Comparison of ENCODE assay signal across 21 mouse cellular contexts in the genomic region with DNA sequence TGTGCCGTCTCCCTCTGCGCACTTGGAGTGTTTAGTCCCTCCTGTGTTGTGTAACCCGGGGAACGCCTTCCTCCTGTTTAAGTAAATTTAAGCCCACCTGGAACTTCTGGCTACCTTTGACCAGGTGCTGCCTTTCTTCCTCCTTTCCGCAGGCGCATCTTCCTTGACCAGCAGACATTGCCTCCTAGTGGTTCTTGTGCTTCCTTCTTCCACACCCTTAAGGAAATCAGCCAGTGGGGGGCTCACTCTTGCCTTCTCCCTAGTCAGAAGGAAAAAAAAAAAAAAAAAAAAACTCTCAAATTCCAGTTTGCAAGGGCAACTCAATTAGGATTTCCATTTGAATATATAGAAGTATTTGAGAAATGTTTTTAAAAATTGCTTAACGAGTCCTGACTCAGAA. TPM values are rescaled to one million over a fixed set of nuclear protein-coding genes. Genes with fewer than 3 reads are reported as not detected.
A peak's percentile ranks its signal among the peaks of the same experiment; 100 is the strongest.
DNase-seq lines count a peak whose midpoint lies in the region; ATAC-seq and TF ChIP-seq lines count a peak whose summit lies in the region.
"Had no signal": no experiment of that assay in that cellular context is flagged by ENCODE, and none has a peak within 500 bp of the region (broad histone marks: within the 10 kb centered on the region; RNA-seq: fewer than 3 reads in every experiment).

No protein-coding gene starts in this region.

- no peaks in the 10 kb centered on the region for H3K27me3 ChIP-seq in heart, adult 2 months (ENCODE audit: control insufficient read depth, insufficient read depth, low read length)
- no peaks in the 10 kb centered on the region for H3K27me3 ChIP-seq in lung, embryonic 14.5 days (ENCODE audit: insufficient read depth, low read length)
- H3K27me3 ChIP-seq: forebrain, embryonic 15.5 days; lung, embryonic 15.5 days had no signal

- H3K9ac ChIP-seq in heart, adult 2 months (ENCODE audit: low read depth, low read length) = no peak overlapping the region
- no peak overlapping the region for H3K9ac ChIP-seq in lung, embryonic 14.5 days
- no peak overlapping the region for H3K9ac ChIP-seq in ES-E14 (ENCODE audit: insufficient read depth, low read depth, low read length, poor library complexity, severe bottlenecking)
- H3K9ac ChIP-seq: forebrain, embryonic 15.5 days; hindbrain, embryonic 13.5 days; liver, embryonic 14.5 days; lung, embryonic 15.5 days had no signal

- no peaks in the 10 kb centered on the region for H3K9me3 ChIP-seq in lung, embryonic 14.5 days (ENCODE audit: low read depth, low read length)
- H3K9me3 ChIP-seq in ES-E14 (ENCODE audit: control insufficient read depth, insufficient read depth, low read depth, low read length) = no peaks in the 10 kb centered on the region
- H3K9me3 ChIP-seq: forebrain, embryonic 15.5 days; hindbrain, embryonic 13.5 days; lung, embryonic 15.5 days; midbrain, embryonic 10.5 days had no signal

- no peak overlapping the region for H3K4me3 ChIP-seq in heart, adult 2 months
- H3K4me3 ChIP-seq in lung, embryonic 14.5 days (ENCODE audit: low read depth, low read length) = no peak overlapping the region
- no peak overlapping the region for H3K4me3 ChIP-seq in ES-E14 (ENCODE audit: insufficient read depth in 1 of 2, low read depth in 1 of 2, low read length in 2 of 2, poor library complexity in 1 of 2, severe bottlenecking in 1 of 2)
- no peak overlapping the region for H3K4me3 ChIP-seq in embryonic fibroblast, embryonic 13.5 days (ENCODE audit: insufficient read depth, low read length)
- H3K4me3 ChIP-seq: forebrain, embryonic 15.5 days; hindbrain, embryonic 13.5 days; left cerebral cortex, adult 2 months; lung, embryonic 15.5 days; midbrain, embryonic 10.5 days had no signal

- H3K79me2 ChIP-seq in heart, adult 2 months (replicated peaks; ENCODE audit: control insufficient read depth, insufficient read depth, low read length) = no peaks in the 10 kb centered on the region

- in situ Hi-C loops in ES-E14 (cut with MboI; ENCODE audit: low sequenced_read_pairs in 2 of 2, unreplicated experiment in 2 of 2) = no loop called here

- H3K4me2 ChIP-seq in lung, embryonic 14.5 days = no peak overlapping the region
- H3K4me2 ChIP-seq: forebrain, embryonic 15.5 days; hindbrain, embryonic 13.5 days; lung, embryonic 15.5 days had no signal

- no peaks in the 10 kb centered on the region for H3K4me1 ChIP-seq in heart, adult 2 months (ENCODE audit: control insufficient read depth, insufficient read depth, low read length)
- no peaks in the 10 kb centered on the region for H3K4me1 ChIP-seq in lung, embryonic 14.5 days (ENCODE audit: insufficient read depth)
- H3K4me1 ChIP-seq in ES-E14 (ENCODE audit: control insufficient read depth in 2 of 2, insufficient read depth in 2 of 2, low read length in 2 of 2, poor library complexity in 1 of 2) = no peaks in the 10 kb centered on the region
- no peaks in the 10 kb centered on the region for H3K4me1 ChIP-seq in embryonic fibroblast, embryonic 13.5 days (ENCODE audit: control insufficient read depth, insufficient read depth, low read length)
- H3K4me1 ChIP-seq: forebrain, embryonic 15.5 days; lung, embryonic 15.5 days had no signal

- no peak overlapping the region for H3K27ac ChIP-seq in heart, adult 2 months
- H3K27ac ChIP-seq in lung, embryonic 14.5 days (ENCODE audit: low read depth) = no peak overlapping the region
- H3K27ac ChIP-seq in ES-E14 (ENCODE audit: insufficient read depth, low read depth, low read length, poor library complexity, severe bottlenecking) = no peak overlapping the region
- H3K27ac ChIP-seq in embryonic fibroblast, embryonic 13.5 days (ENCODE audit: insufficient read depth, low read length) = no peak overlapping the region
- H3K27ac ChIP-seq: forebrain, embryonic 15.5 days; hindbrain, embryonic 13.5 days; left cerebral cortex, adult 2 months; liver, embryonic 14.5 days; lung, embryonic 15.5 days; midbrain, embryonic 10.5 days had no signal

- H3K36me3 ChIP-seq in heart, adult 2 months (ENCODE audit: control insufficient read depth, insufficient read depth, low read length) = no peaks in the 10 kb centered on the region
- H3K36me3 ChIP-seq in lung, embryonic 14.5 days (ENCODE audit: insufficient read depth) = no peaks in the 10 kb centered on the region
- H3K36me3 ChIP-seq in ES-E14 (ENCODE audit: control insufficient read depth, insufficient read depth, low read length, poor library complexity, severe bottlenecking) = no peaks in the 10 kb centered on the region
- H3K36me3 ChIP-seq: forebrain, embryonic 15.5 days; hindbrain, embryonic 13.5 days; lung, embryonic 15.5 days; midbrain, embryonic 10.5 days had no signal

- no peak for ATAC-seq in lung, embryonic 14.5 days (ENCODE audit: insufficient read depth)
- ATAC-seq: forebrain, embryonic 15.5 days; inflammation-experienced regulatory T-cells, adult 6 months had no signal

- peak; percentile 29 for TF ChIP-seq CTCF in heart, adult 2 months (IDR thresholded peaks at IDR 0.05)
- peak; percentile 34 for TF ChIP-seq CTCF in lung, embryonic 14.5 days (IDR thresholded peaks at IDR 0.05; ENCODE audit: low read depth)
- TF ChIP-seq CTCF in embryonic fibroblast, embryonic 13.5 days (IDR thresholded peaks at IDR 0.05; ENCODE audit: borderline replicate concordance, insufficient read depth, low read length) = 0 out of 2 replicates have a peak, but pooled peaks have one; percentile 2

- 72% methylated on average over 7 of the region's 7 CpGs for WGBS in heart, adult 2 months
- 50% methylated on average over 7 of the region's 7 CpGs for WGBS in lung, embryonic 14.5 days

- intact Hi-C loops in heart, adult 2 months (cut with DNase I) = no loop called here
- intact Hi-C loops in heart, postnatal 10 days (cut with DNase I) = no loop called here

- TF ChIP-seq POLR2A in heart, adult 2 months (IDR thresholded peaks at IDR 0.05; ENCODE audit: insufficient read depth, low read depth, low read length) = no peak
- TF ChIP-seq POLR2A in embryonic fibroblast, embryonic 13.5 days (IDR thresholded peaks at IDR 0.05; ENCODE audit: low read depth, low read length) = no peak

- TF ChIP-seq EP300 in heart, adult 2 months (IDR thresholded peaks at IDR 0.05; ENCODE audit: insufficient read depth, low read depth, low read length) = no peak

- DNase-seq in heart, adult 2 months = no peak
- DNase-seq in heart, postnatal 10 days = no peak
- peak; percentile 4 for DNase-seq in lung, embryonic 14.5 days
- DNase-seq in lung, postnatal 25 days (ENCODE audit: low spot score) = no peak
- DNase-seq in ES-E14 (ENCODE audit: low read depth, low spot score) = no peak
- no peak for DNase-seq in natural killer cell, adult 2 months (ENCODE audit: low spot score in 2 of 2)
- no peak for DNase-seq in frontal cortex, postnatal 14 days (ENCODE audit: low spot score in 2 of 2)
- DNase-seq: adrenal gland, postnatal 36 days; cerebellum, adult 11-12 months; kidney, adult 9 months; kidney, postnatal 25 days; right cerebral cortex, postnatal 14 days had no signal

TF ChIP-seq in ES-E14, 5 proteins besides CTCF, POLR2A, EP300 and RAD21:
- no peak for TF ChIP-seq ZC3H11A (IDR thresholded peaks at IDR 0.05; ENCODE audit: borderline replicate concordance, low read depth, low read length)
- peak; percentile 80 for TF ChIP-seq ZNF384 (IDR thresholded peaks at IDR 0.05; ENCODE audit: low read depth, low read length)

RNA-seq across cellular contexts. Expression of a gene that starts 4.8 kb away (rescaled TPM):
- total RNA-seq in heart, adult 2 months (2021) = 1 to 10 TPM in 1 of 2 experiments, under 1 TPM in 1; 0.39 to 1.4 TPM
- 0.10 and 0.23 TPM in 2 replicates for polyA plus RNA-seq in heart, adult 2 months (2012; rRNA removed)
- 10 to 100 TPM; 21.3 to 23.2 TPM for total RNA-seq in heart, postnatal 10 days (2021)
- polyA plus RNA-seq in lung, embryonic 14.5 days (2014; fragmentation: Nextera tagmentation; extraction: Ambion mirVana) = 18.4 and 23.1 TPM in 2 replicates
- total RNA-seq in ES-E14 (2012; rRNA removed) = 1.6 and 6.9 TPM in 2 replicates
- 9.3 and 25.0 TPM in 2 replicates for polyA plus RNA-seq in embryonic fibroblast, embryonic 13.5 days (2011; ENCODE audit: insufficient read length, low read depth, missing spikeins)
- total RNA-seq: neutrophil, adult 5-6 weeks had no signal
- polyA plus RNA-seq: inflammation-experienced regulatory T-cells, adult 6 months had no signal
